Mouse (Mus musculus): ENCODE data around the gene Lcn4.
A peak's percentile ranks its signal among the peaks of the same experiment; 100 is the strongest.

The Lcn4 gene

GRCm38 (mm10) chr2:26671182-26671581, at the start of gene Lcn4:
Gene Lcn4, minus strand, starts transcription at chr2:26671282.
- no peak for DNase-seq (ENCODE audit: low spot score)

DNA sequence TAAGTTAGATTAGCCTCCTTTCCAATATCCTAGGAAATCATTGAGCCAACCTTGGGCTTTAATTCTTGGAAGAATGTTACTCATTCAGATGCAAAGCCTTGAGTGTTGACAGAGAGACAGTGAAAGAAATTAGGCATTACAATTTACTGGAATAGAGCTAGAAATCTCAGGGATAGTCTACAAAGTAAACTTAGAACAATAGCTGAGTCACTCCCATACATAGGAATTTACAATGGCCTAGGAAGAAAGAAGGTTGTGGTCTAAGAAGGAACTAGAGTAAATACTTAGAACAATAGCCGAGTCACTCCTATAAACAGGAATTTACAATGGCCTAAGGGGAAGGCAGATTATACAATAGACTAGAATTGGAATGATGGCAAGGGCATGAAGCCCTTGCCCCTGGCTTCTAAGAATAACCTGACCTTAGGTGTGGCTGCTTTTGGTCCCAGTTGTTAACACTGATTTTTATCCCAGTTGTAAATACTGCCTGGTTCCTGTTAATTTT, 15.1 kb upstream of the Lcn4 start:
- no peak for DNase-seq (ENCODE audit: low spot score)

GRCm38 (mm10) chr2:26668746-26669145, 2.3 kb downstream of the Lcn4 start:
- DNase-seq (ENCODE audit: low spot score): no peak

GRCm38 (mm10) chr2:26663551-26663950, 7.5 kb downstream of the Lcn4 start:
- DNase-seq (ENCODE audit: low spot score): peak; percentile 61

DNA sequence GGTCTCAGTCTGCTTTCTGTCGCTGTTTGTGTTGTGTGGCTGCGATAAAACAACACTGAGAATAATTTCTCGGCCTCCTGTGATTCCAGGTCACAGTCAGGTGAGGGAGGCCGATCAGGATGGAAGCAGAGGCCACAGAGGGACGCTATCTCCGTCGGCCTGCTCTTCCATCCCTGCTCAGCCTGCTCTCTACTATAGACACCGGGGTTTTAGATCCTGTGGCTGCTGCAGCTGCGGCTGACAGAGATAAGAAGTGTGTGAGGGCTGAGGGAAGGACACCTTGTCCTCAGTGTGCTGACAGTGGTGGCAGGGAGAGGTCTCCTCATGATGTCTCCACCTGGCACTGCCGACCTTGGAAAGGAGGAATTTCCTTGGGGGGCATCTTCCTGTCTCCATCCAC, 8.0 kb downstream of the Lcn4 start:
- no peak for DNase-seq (ENCODE audit: low spot score)

DNA sequence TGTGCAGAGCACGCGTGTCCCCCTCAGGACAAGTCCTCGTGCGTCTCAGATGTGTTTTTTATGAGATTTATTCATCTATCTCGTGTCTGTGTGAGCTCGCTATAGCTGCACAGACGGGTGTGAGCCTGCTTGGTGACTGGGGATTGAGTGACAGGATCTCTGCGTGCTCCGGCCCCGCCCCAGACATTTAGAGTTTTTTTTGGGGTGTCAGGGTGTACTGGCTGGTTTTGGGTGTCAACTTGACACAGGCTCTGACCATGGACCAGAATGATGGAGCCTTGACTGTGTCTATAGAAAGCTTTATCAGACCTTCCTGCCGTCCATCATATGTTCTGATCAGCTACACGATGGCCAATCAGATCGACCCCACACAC, 8.6 kb downstream of the Lcn4 start:
- DNase-seq (ENCODE audit: low spot score): no peak

GRCm38 (mm10) chr2:26661768-26662508, 9.1 kb downstream of the Lcn4 start:
- no peak for DNase-seq (ENCODE audit: low spot score)

- DNase-seq (ENCODE audit: low spot score): no peak
These were observed 9.8 kb downstream of the Lcn4 start for GRCm38 (mm10) chr2:26661143-26661752.

GRCm38 (mm10) chr2:26657426-26657825, 13.7 kb downstream of the Lcn4 start:
- DNase-seq (ENCODE audit: low spot score): no peak

DNA sequence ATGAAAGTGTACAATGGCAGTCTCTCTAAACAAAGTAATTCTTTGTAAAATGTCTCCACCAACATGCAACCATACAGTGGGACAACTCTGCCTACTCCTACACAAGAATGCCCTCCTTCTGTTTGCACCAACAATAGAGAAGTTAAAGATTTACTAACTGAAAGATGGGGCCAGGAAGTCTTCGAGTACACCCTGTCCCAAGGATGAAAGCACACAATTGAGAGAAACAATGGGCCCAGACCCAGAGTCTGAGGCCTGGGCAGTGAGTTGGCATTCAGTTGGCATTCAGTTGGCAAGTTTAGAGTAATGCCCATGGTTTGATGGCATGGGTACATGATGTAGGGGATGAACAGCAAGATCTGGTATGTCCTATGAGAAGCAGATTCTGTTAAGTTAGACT, 16.4 kb downstream of the Lcn4 start:
- DNase-seq (ENCODE audit: low spot score): no peak

GRCm38 (mm10) chr2:26646643-26647293, 24.3 kb downstream of the Lcn4 start:
- peak; percentile 60 for DNase-seq (ENCODE audit: low spot score)

- DNase-seq (ENCODE audit: low spot score): no peak
These were observed 27.1 kb downstream of the Lcn4 start for GRCm38 (mm10) chr2:26643942-26644341.

GRCm38 (mm10) chr2:26641006-26641647, 30.0 kb downstream of the Lcn4 start:
- no peak for DNase-seq (ENCODE audit: low spot score)

DNA sequence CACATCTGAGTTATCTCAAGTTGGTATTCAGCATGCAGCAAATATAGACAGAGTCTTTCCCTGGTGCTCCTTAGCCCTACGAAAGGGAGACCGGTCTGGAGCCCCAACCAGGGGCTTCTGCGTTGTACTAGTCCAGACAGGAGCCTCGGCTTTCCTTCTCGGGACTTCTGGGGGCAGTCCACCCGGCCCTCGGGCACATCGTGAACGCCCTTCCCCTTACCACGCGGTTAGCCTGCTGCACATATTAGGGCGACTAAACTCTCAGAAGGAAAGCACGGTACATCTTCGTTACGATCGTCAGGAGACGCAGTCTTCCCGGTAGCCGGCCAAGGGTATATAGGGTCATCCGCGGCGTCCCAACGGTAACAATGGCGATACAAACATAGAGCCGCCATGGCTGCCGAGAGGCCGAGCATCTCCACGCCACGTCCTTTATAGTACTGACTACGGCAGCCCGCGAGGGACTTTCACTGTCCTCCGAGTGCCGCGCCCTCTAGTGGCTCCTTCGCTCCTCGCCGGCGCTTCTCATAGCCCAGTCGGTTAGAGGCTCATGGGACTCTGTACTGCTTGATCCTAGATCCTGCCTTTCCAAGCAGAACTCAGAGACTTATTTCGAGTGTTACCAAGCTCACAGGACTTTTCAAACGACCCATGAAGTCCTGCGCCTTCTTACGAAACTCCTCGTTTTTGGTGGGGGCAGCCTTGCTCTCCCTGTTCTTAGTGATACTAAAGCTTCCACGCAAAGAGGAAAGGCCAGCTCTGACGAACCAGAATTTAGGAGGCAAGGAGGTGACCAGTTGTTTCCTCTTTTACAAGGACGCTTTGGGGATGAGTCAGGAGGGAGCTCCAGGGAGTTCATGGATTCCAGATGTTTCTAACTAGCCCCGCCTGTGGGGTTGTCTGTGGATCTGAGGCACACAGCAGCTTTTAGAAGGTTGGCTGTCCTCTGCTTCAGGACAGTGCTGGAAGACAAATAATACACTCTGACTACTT, 30.9 kb downstream of the Lcn4 start:
- DNase-seq (ENCODE audit: low spot score): peak; percentile 99

DNA sequence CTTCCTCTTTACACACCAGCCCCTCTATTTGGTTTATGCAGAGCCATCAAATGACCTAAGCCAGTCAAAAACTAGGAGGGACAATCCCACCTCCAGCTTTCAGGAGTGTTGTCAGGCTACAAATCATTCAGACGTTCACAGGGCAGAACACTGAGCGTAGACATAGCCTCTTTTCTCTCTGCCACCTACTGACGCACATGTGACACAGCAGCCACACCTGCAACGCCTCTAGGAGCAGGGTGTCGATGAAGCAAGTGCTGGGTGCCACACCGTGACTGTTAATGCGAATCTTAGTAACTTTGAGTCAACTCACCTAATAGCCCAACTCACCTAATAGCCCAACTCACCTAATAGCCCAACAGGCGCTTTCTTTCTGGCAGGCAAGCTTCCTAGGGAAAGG, 32.0 kb downstream of the Lcn4 start:
- no peak for DNase-seq (ENCODE audit: low spot score)

DNA sequence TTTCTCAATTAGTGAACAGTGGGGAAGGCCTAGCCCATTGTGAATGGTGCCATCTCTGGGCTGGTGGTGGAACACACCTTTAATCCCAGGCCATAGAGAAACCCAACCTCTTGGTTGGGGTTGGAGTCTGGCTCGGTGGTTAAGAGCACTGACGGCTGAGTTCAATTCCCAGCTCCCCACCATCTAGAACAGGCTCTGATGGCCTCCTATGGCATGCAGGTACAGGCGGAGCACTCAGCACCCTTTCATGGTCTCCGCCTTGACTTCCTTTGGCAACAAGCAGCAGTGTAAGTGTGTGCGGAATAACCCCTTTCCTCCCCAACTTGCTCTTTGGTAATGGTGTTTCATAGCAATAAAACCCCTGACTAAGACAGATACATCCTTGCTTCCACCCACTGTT, 32.5 kb downstream of the Lcn4 start:
- DNase-seq (ENCODE audit: low spot score): no peak

- DNase-seq (ENCODE audit: low spot score): no peak
These were observed 33.0 kb downstream of the Lcn4 start for GRCm38 (mm10) chr2:26638039-26638438.

GRCm38 (mm10) chr2:26637316-26637932, 33.7 kb downstream of the Lcn4 start:
- DNase-seq (ENCODE audit: low spot score): no peak

DNA sequence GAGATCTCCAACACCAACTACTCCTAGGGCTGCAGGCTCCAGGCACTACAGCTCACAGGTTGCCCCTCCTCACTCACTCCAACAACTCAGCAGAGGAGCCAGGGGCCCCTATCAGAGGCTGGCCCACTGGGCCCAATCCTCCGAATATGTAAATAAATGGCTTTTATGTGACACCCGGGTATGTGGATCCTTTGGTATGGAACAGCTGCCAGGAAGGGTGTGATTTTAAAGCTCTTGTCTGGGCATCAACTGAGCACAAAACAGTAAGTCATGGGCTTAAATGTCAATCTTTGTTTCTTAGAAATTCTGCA, 34.8 kb downstream of the Lcn4 start:
- no peak for DNase-seq (ENCODE audit: low spot score)

- no peak for DNase-seq (ENCODE audit: low spot score)
These were observed 35.4 kb downstream of the Lcn4 start for GRCm38 (mm10) chr2:26635489-26636324.
